Mouse (Mus musculus): ENCODE data around the gene Asic2.

DNA sequence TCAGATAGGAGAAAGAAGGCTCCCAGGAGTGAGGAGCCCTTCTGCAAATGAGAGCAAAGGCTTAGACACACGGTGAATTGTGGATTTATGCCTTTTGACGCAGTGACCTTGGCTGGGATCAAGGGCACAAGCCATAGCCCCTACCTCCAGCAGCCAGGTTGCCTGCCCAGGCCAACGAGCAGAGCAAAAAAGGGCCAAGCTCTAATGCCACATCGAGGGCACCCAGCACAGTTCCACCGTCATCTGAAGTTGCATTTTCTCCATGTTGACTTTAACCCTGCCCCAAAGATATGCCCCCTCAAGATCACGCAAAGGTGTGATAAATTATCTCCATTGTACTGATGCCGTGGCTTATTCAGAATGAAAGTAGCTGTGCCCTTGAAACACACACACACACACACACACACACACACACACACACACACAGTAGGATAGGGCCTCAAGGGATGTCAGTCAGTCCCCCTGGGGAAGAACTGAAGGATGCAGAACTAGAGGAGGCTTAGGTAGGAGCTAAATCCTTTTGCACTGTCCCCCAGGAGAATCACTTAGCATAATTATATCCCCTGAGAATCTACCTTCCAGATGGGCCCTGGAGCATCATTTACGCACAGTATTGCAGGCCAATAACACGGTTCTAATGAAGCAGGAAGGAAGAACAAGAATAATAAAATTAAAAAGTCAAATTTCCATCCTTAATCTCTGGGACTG lies 96.6 kb downstream of the Asic2 start:
- TF ChIP-seq CTCF (IDR thresholded peaks at IDR 0.05; ENCODE audit: low read depth, low read length) (no peak), POLR2A (IDR thresholded peaks at IDR 0.05; ENCODE audit: extremely low read depth, insufficient read depth, low read length) (no peak)

Measured in liver, adult 2 months (tissue).